Mouse (Mus musculus): ENCODE measurements at regions not wholly inside any gene's neighbourhood (a gene's known extent, or its start where the extent isn't known, plus 50 kb on each side); places are given as distances from the start of the nearest gene placed in this dataset.

- TF ChIP-seq CTCF (IDR thresholded peaks at IDR 0.05; ENCODE audit: extremely low read depth, insufficient read length, insufficient replicate concordance, low read depth, low read length) = no peak
- no peak for TF ChIP-seq POLR2A (IDR thresholded peaks at IDR 0.05; ENCODE audit: low read depth, low read length)
These were observed 203.1 kb downstream of the Bcl11b start for GRCm38 (mm10) chr12:107800296-107800695.

All from small intestine, adult 2 months (tissue).